Mouse (Mus musculus): Measurements from ENCODE around the gene Pla2g2f. TPM values are rescaled to one million over a fixed set of nuclear protein-coding genes. Genes with fewer than 3 reads are reported as not detected.
A peak's percentile ranks its signal among the peaks of the same experiment; 100 is the strongest.

Gene Pla2g2f
- polyA plus RNA-seq, 1 experiment, result 0.69 TPM

GRCm38 (mm10) chr4:138703591-138703990, 53.8 kb downstream of the Pla2g2f start:
- peak in 1 of 2 experiments; percentile 42 for DNase-seq
- 46% methylated on average over 7 of the region's 7 CpGs for WGBS
- H3K27me3 ChIP-seq (ENCODE audit: control insufficient read depth, insufficient read depth, low read length), result no peaks in the 10 kb centered on the region
- no peak overlapping the region for H3K4me3 ChIP-seq (replicated peaks; ENCODE audit: insufficient read depth, low read depth, low read length)
- TF ChIP-seq CTCF (IDR thresholded peaks at IDR 0.05; ENCODE audit: borderline replicate concordance, insufficient read depth, low read depth, low read length) (no peak), POLR2A (IDR thresholded peaks at IDR 0.05; ENCODE audit: borderline replicate concordance, insufficient read depth, low read length) (no peak)
- no peak overlapping the region for H3K27ac ChIP-seq (ENCODE audit: insufficient read depth, low read length)
- peaks cover 4% of the 10 kb centered on the region; the same call in 1 of the 2 replicates for H3K4me1 ChIP-seq (ENCODE audit: control insufficient read depth, insufficient read depth, low read length)

- Histone ChIP-seq H3K4me1 (ENCODE audit: control insufficient read depth, insufficient read depth, low read length) (no peaks in the 10 kb centered on the region), H3K27me3 (ENCODE audit: control insufficient read depth, insufficient read depth, low read length) (no peaks in the 10 kb centered on the region), H3K4me3 (replicated peaks; ENCODE audit: insufficient read depth, low read depth, low read length) (no peak overlapping the region), H3K27ac (ENCODE audit: insufficient read depth, low read length) (no peak overlapping the region)
- 85% methylated on average over 8 of the region's 8 CpGs for WGBS
- no peak for DNase-seq
- TF ChIP-seq POLR2A (IDR thresholded peaks at IDR 0.05; ENCODE audit: borderline replicate concordance, insufficient read depth, low read length) (no peak), CTCF (IDR thresholded peaks at IDR 0.05; ENCODE audit: borderline replicate concordance, insufficient read depth, low read depth, low read length) (no peak)
Measured at GRCm38 (mm10) chr4:138702528-138702927, 54.9 kb downstream of the Pla2g2f start.

- no peak for TF ChIP-seq POLR2A (IDR thresholded peaks at IDR 0.05; ENCODE audit: borderline replicate concordance, insufficient read depth, low read length)
- no peak for TF ChIP-seq CTCF (IDR thresholded peaks at IDR 0.05; ENCODE audit: borderline replicate concordance, insufficient read depth, low read depth, low read length)
- 95% methylated on average over 2 of the region's 2 CpGs for WGBS
Measured at GRCm38 (mm10) chr4:138702031-138702430, 55.4 kb downstream of the Pla2g2f start.

GRCm38 (mm10) chr4:138701111-138701510, 56.3 kb downstream of the Pla2g2f start:
- H3K4me1 ChIP-seq (ENCODE audit: control insufficient read depth, insufficient read depth, low read length), result no peaks in the 10 kb centered on the region
- DNase-seq, result no peak
- no peak overlapping the region for H3K4me3 ChIP-seq (replicated peaks; ENCODE audit: insufficient read depth, low read depth, low read length)
- H3K27me3 ChIP-seq (ENCODE audit: control insufficient read depth, insufficient read depth, low read length), result no peaks in the 10 kb centered on the region
- no peak overlapping the region for H3K27ac ChIP-seq (ENCODE audit: insufficient read depth, low read length)
- 86% methylated on average over 8 of the region's 8 CpGs for WGBS
- TF ChIP-seq CTCF (IDR thresholded peaks at IDR 0.05; ENCODE audit: borderline replicate concordance, insufficient read depth, low read depth, low read length), result no peak
- no peak for TF ChIP-seq POLR2A (IDR thresholded peaks at IDR 0.05; ENCODE audit: borderline replicate concordance, insufficient read depth, low read length)

More at GRCm38 (mm10) chr4:138702031-138702430, 55.4 kb downstream of the Pla2g2f start:
- no peaks in the 10 kb centered on the region for H3K4me1 ChIP-seq (ENCODE audit: control insufficient read depth, insufficient read depth, low read length)
- no peak overlapping the region for H3K4me3 ChIP-seq (replicated peaks; ENCODE audit: insufficient read depth, low read depth, low read length)
- H3K27ac ChIP-seq (ENCODE audit: insufficient read depth, low read length), result no peak overlapping the region
- H3K27me3 ChIP-seq (ENCODE audit: control insufficient read depth, insufficient read depth, low read length), result no peaks in the 10 kb centered on the region
- DNase-seq, result no peak

Other genes starting within 250 kb of the Pla2g2f start
- gene Vwa5b1, start 121.7 kb downstream of the Pla2g2f start, polyA plus RNA-seq (2012; rRNA removed), result 1.6 and 2.7 TPM in 2 replicates
- 0.22 and 0.33 TPM in 2 replicates for gene Pla2g2c, start 32.8 kb downstream of the Pla2g2f start, polyA plus RNA-seq (2012; rRNA removed)
- gene Ubxn10, start 20.5 kb downstream of the Pla2g2f start, polyA plus RNA-seq (2012; rRNA removed), result 1.9 and 2.3 TPM in 2 replicates
- 0.11 and 0.16 TPM in 2 replicates for gene Pla2g2d, start 18.1 kb upstream of the Pla2g2f start, polyA plus RNA-seq (2012; rRNA removed)
- gene Pla2g5, start 105.9 kb upstream of the Pla2g2f start, polyA plus RNA-seq (2012; rRNA removed), result 2.0 and 4.7 TPM in 2 replicates
- not detected in 2 replicates for gene Gm13030, start 116.3 kb upstream of the Pla2g2f start, polyA plus RNA-seq (2012; rRNA removed)
- gene Pla2g2e, start 120.3 kb upstream of the Pla2g2f start, polyA plus RNA-seq (2012; rRNA removed), result not detected in 2 replicates
- 8.3 and 9.0 TPM in 2 replicates for gene Otud3, start 156.3 kb upstream of the Pla2g2f start, polyA plus RNA-seq (2012; rRNA removed)
- not detected in 2 replicates for gene Rnf186, start 209.5 kb upstream of the Pla2g2f start, polyA plus RNA-seq (2012; rRNA removed)
- gene Tmco4, start 215.3 kb upstream of the Pla2g2f start, polyA plus RNA-seq (2012; rRNA removed), result 2.4 and 2.5 TPM in 2 replicates